Comparison of ENCODE assay signal across 7 mouse cellular contexts in genomic region chr2:73867764-73868487, GRCm38 (mm10). TPM values are rescaled to one million over a fixed set of nuclear protein-coding genes. Genes with fewer than 3 reads are reported as not detected.
A peak's percentile ranks its signal among the peaks of the same experiment; 100 is the strongest.
DNase-seq lines count a peak whose midpoint lies in the region; TF ChIP-seq lines count a peak whose summit lies in the region.

No protein-coding gene starts in this region.

- H3K27me3 ChIP-seq in E14TG2a.4 (ENCODE audit: insufficient read depth, low read length), result no peaks in the 10 kb centered on the region

- intact Hi-C loops in heart, postnatal 36 days (cut with DNase I), result no loop called here
- intact Hi-C loops in left cerebral cortex, postnatal 36 days (cut with DNase I), result no loop called here

- H3K9me3 ChIP-seq in E14TG2a.4 (ENCODE audit: low read length), result no peaks in the 10 kb centered on the region

- TF ChIP-seq CTCF in E14TG2a.4 (conservative IDR thresholded peaks at IDR 0.05; ENCODE audit: low read length), result peak; percentile 65

- no peaks in the 10 kb centered on the region; the same call in 1 of the 2 replicates for H3K4me1 ChIP-seq in E14TG2a.4 (replicated peaks; ENCODE audit: low read depth, low read length)

- peaks cover 35% of the 10 kb centered on the region for H3K36me3 ChIP-seq in E14TG2a.4 (ENCODE audit: insufficient read depth, low read length)

- H3K4me3 ChIP-seq in E14TG2a.4 (replicated peaks; ENCODE audit: low read length), result no peak overlapping the region

- DNase-seq in adrenal gland, adult (ENCODE audit: inconsistent age in 2 of 2, low spot score in 1 of 2), result peak; percentile 75 to 95
- DNase-seq in embryo, embryonic 9.5 days (ENCODE audit: extremely low spot score), result peak; percentile 13
- peak; percentile 61 to 68 for DNase-seq in heart, postnatal 36 days
- peak; percentile 37 to 63 for DNase-seq in left cerebral cortex, postnatal 36 days (ENCODE audit: low spot score in 2 of 2)
- peak; percentile 60 for DNase-seq in ovary, postnatal 36 days (ENCODE audit: low spot score)
- DNase-seq in thymus, postnatal 14 days, result peak; percentile 54

RNA-seq across cellular contexts. Expression of gene Atf2, which starts 24.5 kb away (rescaled TPM):
- total RNA-seq in heart, postnatal 36 days (2021), result 10 to 100 TPM; 39.8 to 42.6 TPM
- total RNA-seq in left cerebral cortex, postnatal 36 days (2021), result 100 to 1,000 TPM; 157 to 161 TPM

RNA-seq across cellular contexts. Expression of gene Atp5g3, which starts 43.2 kb away (rescaled TPM):
- 1,000 to 10,000 TPM; 3,576 to 3,740 TPM for total RNA-seq in heart, postnatal 36 days (2021)
- total RNA-seq in left cerebral cortex, postnatal 36 days (2021), result 100 to 1,000 TPM; 501 to 523 TPM

Comparison
In these comparisons a context has a peak if more than half of its experiments do, and no peak if none do; other contexts are left out.
1. DNase-seq: peak in every context shown above with its lines; median percentile 85 in adrenal gland, adult; 64 in heart, postnatal 36 days; 60 in ovary, postnatal 36 days; 54 in thymus, postnatal 14 days; 50 in left cerebral cortex, postnatal 36 days; 13 in embryo, embryonic 9.5 days.
2. RNA of gene Atp5g3, which starts 43.2 kb away (total RNA-seq): 3,576 to 3,740 TPM in heart, postnatal 36 days; 501 to 523 TPM in left cerebral cortex, postnatal 36 days; every median in the first group is over 4 times any median in the second.